ENCODE assay signal across 22 mouse cellular contexts in the genomic region with DNA sequence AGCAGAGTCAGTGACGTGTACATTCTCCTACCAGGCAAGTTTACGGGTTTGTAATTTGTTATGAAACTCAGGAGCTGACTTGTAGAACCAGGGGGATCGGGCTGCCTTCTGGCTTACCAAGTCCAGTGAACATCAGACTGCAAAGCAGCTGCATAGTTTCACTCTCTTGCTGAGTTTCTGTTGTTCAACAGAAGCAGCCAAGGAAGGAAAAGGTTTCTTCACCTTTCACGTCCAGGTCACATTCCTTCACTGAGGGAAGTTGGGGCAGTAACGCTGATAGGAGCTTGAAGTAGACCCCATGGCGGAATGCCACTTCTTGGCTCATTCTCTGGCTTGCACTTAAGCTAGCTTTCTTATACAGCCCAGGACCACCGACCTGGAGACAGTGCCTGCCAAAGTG.
DNase-seq lines count a peak whose midpoint lies in the region; ATAC-seq and TF ChIP-seq lines count a peak whose summit lies in the region.
"Had no signal": no experiment of that assay in that cellular context is flagged by ENCODE, and none has a peak within 500 bp of the region (broad histone marks: within the 10 kb centered on the region; RNA-seq: fewer than 3 reads in every experiment).

No protein-coding gene starts in this region.

- no peak overlapping the region for H3K9ac ChIP-seq in kidney, embryonic 15.5 days
- no peak overlapping the region for H3K9ac ChIP-seq in CH12.LX (ENCODE audit: insufficient read depth, low read depth)
- no peak overlapping the region for H3K9ac ChIP-seq in hindbrain, embryonic 12.5 days
- H3K9ac ChIP-seq: embryonic facial prominence, embryonic 12.5 days; forebrain, embryonic 15.5 days; heart, embryonic 12.5 days; hindbrain, embryonic 13.5 days had no signal

- H3K9me3 ChIP-seq in kidney, embryonic 15.5 days (replicated peaks) = no peaks in the 10 kb centered on the region
- H3K9me3 ChIP-seq in CH12.LX (replicated peaks; ENCODE audit: low read length) = no peaks in the 10 kb centered on the region
- no peaks in the 10 kb centered on the region for H3K9me3 ChIP-seq in limb, embryonic 10.5 days (replicated peaks)
- no peaks in the 10 kb centered on the region for H3K9me3 ChIP-seq in hindbrain, embryonic 12.5 days (replicated peaks)
- H3K9me3 ChIP-seq: embryonic facial prominence, embryonic 12.5 days; forebrain, embryonic 15.5 days; heart, embryonic 12.5 days; hindbrain, embryonic 13.5 days had no signal

- H3K27me3 ChIP-seq in kidney, embryonic 15.5 days = no peaks in the 10 kb centered on the region
- no peaks in the 10 kb centered on the region for H3K27me3 ChIP-seq in CH12.LX (replicated peaks)
- no peaks in the 10 kb centered on the region for H3K27me3 ChIP-seq in limb, embryonic 10.5 days (ENCODE audit: low read depth, poor library complexity, severe bottlenecking)
- no peaks in the 10 kb centered on the region for H3K27me3 ChIP-seq in hindbrain, embryonic 12.5 days
- H3K27me3 ChIP-seq: embryonic facial prominence, embryonic 12.5 days; forebrain, embryonic 15.5 days; hindbrain, embryonic 13.5 days had no signal

- 47% methylated on average over 7 of the region's 7 CpGs for WGBS in kidney, embryonic 15.5 days
- WGBS in limb, embryonic 10.5 days = 42% methylated on average over 7 of the region's 7 CpGs
- 76% methylated on average over 7 of the region's 7 CpGs for WGBS in hindbrain, embryonic 12.5 days

- TF ChIP-seq CTCF in CH12.LX (conservative IDR thresholded peaks at IDR 0.05 in 1 of 2, IDR thresholded peaks at IDR 0.05 in 1 of 2; ENCODE audit: low read depth in 2 of 2, low read length in 2 of 2) = no peak

- no peak for TF ChIP-seq EP300 in CH12.LX (IDR thresholded peaks at IDR 0.05; ENCODE audit: low read length)

- DNase-seq in embryo, embryonic 10 days (ENCODE audit: low spot score) = peak; percentile 23
- no peak for DNase-seq in embryo, embryonic 10.5 days (ENCODE audit: low spot score)
- no peak for DNase-seq in kidney, postnatal 14 days
- DNase-seq in CH12.LX (ENCODE audit: extremely low read depth) = no peak
- DNase-seq in limb, embryonic 10.5 days (ENCODE audit: low spot score) = peak; percentile 37
- no peak for DNase-seq in right cerebral cortex, adult 2 months (ENCODE audit: low spot score in 2 of 2)
- DNase-seq: adrenal gland, postnatal 14 days; B cell, adult 2 months; cerebellum, adult 11-12 months; cerebellum, adult 9-10 months; cerebellum, postnatal 25 days; gastrocnemius, postnatal 36 days; heart, adult 2 months; heart, postnatal 36 days had no signal

- dilution Hi-C loops in CH12.LX (cut with MboI; ENCODE audit: extremely low pct_ligation_motif_present, extremely low pct_unique_long_range_greater_than_20kb, low sequenced_read_pairs) = no loop called here

- TF ChIP-seq POLR2A in CH12.LX (IDR thresholded peaks at IDR 0.05; ENCODE audit: low read depth, low read length) = no peak

- in situ Hi-C loops in CH12.LX (cut with MboI; ENCODE audit: low pct_ligation_motif_present, low pct_unique_long_range_greater_than_20kb, low sequenced_read_pairs) = no loop called here

- H3K27ac ChIP-seq in kidney, embryonic 15.5 days = 0 out of 2 replicates have a peak overlapping the region, but pooled peaks have one; percentile 10
- no peak overlapping the region for H3K27ac ChIP-seq in CH12.LX (ENCODE audit: insufficient read depth, low read depth)
- H3K27ac ChIP-seq in limb, embryonic 10.5 days = peak overlapping the region; percentile 30; the same call in 1 of the 2 replicates
- no peak overlapping the region for H3K27ac ChIP-seq in hindbrain, embryonic 12.5 days
- H3K27ac ChIP-seq: embryonic facial prominence, embryonic 12.5 days; forebrain, embryonic 15.5 days; heart, adult 2 months; hindbrain, embryonic 13.5 days; hindbrain, postnatal 0 days had no signal

- TF ChIP-seq RAD21 in CH12.LX (IDR thresholded peaks at IDR 0.05; ENCODE audit: low read depth, low read length) = no peak

- H3K4me1 ChIP-seq in kidney, embryonic 15.5 days = peaks cover 6% of the 10 kb centered on the region; the same call in 1 of the 2 replicates
- H3K4me1 ChIP-seq in CH12.LX (ENCODE audit: control insufficient read depth in 1 of 2, insufficient read depth in 2 of 2) = peaks cover 0 to 8% of the 10 kb centered on the region in 2 experiments; a peak in 1 of 4 replicates
- peaks cover 39% of the 10 kb centered on the region for H3K4me1 ChIP-seq in limb, embryonic 10.5 days
- peaks cover 3% of the 10 kb centered on the region for H3K4me1 ChIP-seq in hindbrain, embryonic 12.5 days
- H3K4me1 ChIP-seq: forebrain, embryonic 15.5 days had no signal

- no peaks in the 10 kb centered on the region for H3K36me3 ChIP-seq in kidney, embryonic 15.5 days
- H3K36me3 ChIP-seq in CH12.LX (replicated peaks in 1 of 2; ENCODE audit: control insufficient read depth in 1 of 2, insufficient read depth in 1 of 2, low read length in 1 of 2) = no peaks in the 10 kb centered on the region
- no peaks in the 10 kb centered on the region for H3K36me3 ChIP-seq in limb, embryonic 10.5 days
- H3K36me3 ChIP-seq in hindbrain, embryonic 12.5 days = no peaks in the 10 kb centered on the region
- H3K36me3 ChIP-seq: embryonic facial prominence, embryonic 12.5 days; forebrain, embryonic 15.5 days; heart, embryonic 12.5 days; hindbrain, embryonic 13.5 days had no signal

- no peaks in the 10 kb centered on the region for H3K79me2 ChIP-seq in CH12.LX (replicated peaks; ENCODE audit: control insufficient read depth, extremely low read depth, insufficient read depth, poor library complexity, severe bottlenecking)

- H3K4me2 ChIP-seq in kidney, embryonic 15.5 days = no peak overlapping the region
- H3K4me2 ChIP-seq in CH12.LX (ENCODE audit: insufficient read depth, low read depth, poor library complexity, severe bottlenecking) = peak overlapping the region; percentile 42
- no peak overlapping the region for H3K4me2 ChIP-seq in hindbrain, embryonic 12.5 days (replicated peaks)
- H3K4me2 ChIP-seq: embryonic facial prominence, embryonic 12.5 days; forebrain, embryonic 15.5 days; heart, embryonic 12.5 days; hindbrain, embryonic 13.5 days had no signal

- no peak overlapping the region for H3K4me3 ChIP-seq in kidney, embryonic 15.5 days (replicated peaks)
- H3K4me3 ChIP-seq in CH12.LX (replicated peaks in 1 of 3; ENCODE audit: low read depth in 2 of 3, low read length in 2 of 3, poor library complexity in 1 of 3) = no peak overlapping the region
- H3K4me3 ChIP-seq in limb, embryonic 10.5 days = no peak overlapping the region
- H3K4me3 ChIP-seq in hindbrain, embryonic 12.5 days = no peak overlapping the region
- H3K4me3 ChIP-seq: embryonic facial prominence, embryonic 12.5 days; forebrain, embryonic 15.5 days; heart, adult 2 months; heart, embryonic 12.5 days; hindbrain, embryonic 13.5 days had no signal

- no peak for ATAC-seq in kidney, embryonic 15.5 days (replicated peaks; ENCODE audit: low FRiP score)
- ATAC-seq in hindbrain, embryonic 12.5 days (ENCODE audit: low FRiP score) = no peak
- ATAC-seq: CD4-positive, CD25-positive, alpha-beta regulatory T cell, adult 4 months; forebrain, embryonic 15.5 days; hindbrain, postnatal 0 days had no signal

TF ChIP-seq in CH12.LX, 34 proteins besides CTCF, POLR2A, EP300 and RAD21:
- TF ChIP-seq CHD1 (IDR thresholded peaks at IDR 0.05; ENCODE audit: low read depth, low read length) (no peak), MXI1 (IDR thresholded peaks at IDR 0.05; ENCODE audit: low read depth, low read length) (no peak), ELF1 (IDR thresholded peaks at IDR 0.05; ENCODE audit: low read depth, low read length) (no peak)

Comparison
In these comparisons a context has a peak if more than half of its experiments do, and no peak if none do; other contexts are left out.
1. DNase-seq: peak in embryo, embryonic 10 days (single experiment) and limb, embryonic 10.5 days (single experiment); none in embryo, embryonic 10.5 days (single experiment), kidney, postnatal 14 days (single experiment), CH12.LX (single experiment) and right cerebral cortex, adult 2 months (0 of 2).
2. H3K27ac ChIP-seq: peak in kidney, embryonic 15.5 days (single experiment) and limb, embryonic 10.5 days (single experiment); none in CH12.LX (single experiment) and hindbrain, embryonic 12.5 days (single experiment).